Mouse (Mus musculus) macrophage (primary cell): Measurements from ENCODE around the gene Otulinl. TPM values are rescaled to one million over a fixed set of nuclear protein-coding genes. Genes with fewer than 3 reads are reported as not detected.
A peak's percentile ranks its signal among the peaks of the same experiment; 100 is the strongest.

Source experiments
- H3K27ac ChIP-seq: fragments of 350-480 bp; formaldehyde crosslinking; 2 replicates; pipeline ENCODE4 v1.9.0; 2021
- H3K36me3 ChIP-seq: fragments of 350-480 bp; formaldehyde crosslinking; 2 replicates; pipeline ENCODE4 v1.9.0; 2021; ENCODE audit errors: inconsistent target
- H3K4me3 ChIP-seq: fragments of 350-480 bp; formaldehyde crosslinking; 2 replicates; pipeline ENCODE4 v1.9.0; 2021; ENCODE audit errors: inconsistent target
- H3K79me2 ChIP-seq: fragments of 350-480 bp; formaldehyde crosslinking; 2 replicates; pipeline ENCODE4 v1.9.0; 2021; ENCODE audit errors: inconsistent target
- WGBS: methylation state at CpG from one replicate; pipeline ENCODE4 v1.1.7; 2026; ENCODE audit warnings: inconsistent platforms; ENCODE audit not compliant: missing documents; 5-methylcytosine and 5-hydroxymethylcytosine counted together
- polyA plus RNA-seq: library from polyadenylated mRNA; stranded (reverse); fragments of 250-400 nt; gene quantifications from 3 replicates; pipeline ENCODE4 v1.2.4, GENCODE M21; 2018; ENCODE audit warnings: inconsistent platforms

Gene Otulinl
- polyA plus RNA-seq, 1 experiment from 2014 or later = 61.1 TPM

GRCm38 (mm10) chr15:27697632-27698031 is 16.3 kb upstream of the Otulinl start:
- no peaks in the 10 kb centered on the region for H3K36me3 ChIP-seq
- no peaks in the 10 kb centered on the region for H3K79me2 ChIP-seq
- no peak overlapping the region for H3K4me3 ChIP-seq
- H3K27ac ChIP-seq = no peak overlapping the region
- 85% methylated on average over 5 of the region's 5 CpGs for WGBS

GRCm38 (mm10) chr15:27693235-27693634 is 11.9 kb upstream of the Otulinl start:
- Histone ChIP-seq H3K4me3 (no peak overlapping the region), H3K36me3 (no peaks in the 10 kb centered on the region), H3K79me2 (no peaks in the 10 kb centered on the region), H3K27ac (no peak overlapping the region)
- WGBS = 76% methylated on average over 10 of the region's 10 CpGs

DNA sequence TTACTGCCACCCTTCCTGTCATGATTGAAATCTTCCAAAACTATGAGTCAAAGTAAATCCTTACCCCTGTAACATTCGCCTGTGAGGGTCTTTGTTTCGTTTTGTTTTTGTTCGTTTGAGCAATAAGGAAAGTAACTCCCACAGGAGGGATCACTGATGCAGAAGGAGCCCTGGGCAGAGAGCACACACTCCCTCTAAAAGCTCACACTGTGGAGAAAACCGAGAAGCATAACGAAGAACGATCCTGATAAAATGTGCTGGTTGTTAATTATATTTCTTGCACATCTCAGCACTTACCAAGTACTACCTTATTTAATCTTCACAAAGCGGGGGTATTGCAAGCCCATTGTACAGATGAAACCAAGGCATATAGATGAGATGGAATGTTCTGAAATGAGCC is 10.8 kb upstream of the Otulinl start:
- WGBS = 92% methylated on average over 7 of the region's 7 CpGs

GRCm38 (mm10) chr15:27691213-27691612 is 9.8 kb upstream of the Otulinl start:
- no peaks in the 10 kb centered on the region for H3K79me2 ChIP-seq
- no peak overlapping the region for H3K27ac ChIP-seq
- H3K36me3 ChIP-seq = no peaks in the 10 kb centered on the region
- H3K4me3 ChIP-seq = no peak overlapping the region
- 97% methylated on average over 7 of the region's 7 CpGs for WGBS

More for the DNA sequence above, 10.8 kb upstream of the Otulinl start:
- Histone ChIP-seq H3K79me2 (no peaks in the 10 kb centered on the region), H3K36me3 (no peaks in the 10 kb centered on the region), H3K4me3 (no peak overlapping the region), H3K27ac (no peak overlapping the region)

DNA sequence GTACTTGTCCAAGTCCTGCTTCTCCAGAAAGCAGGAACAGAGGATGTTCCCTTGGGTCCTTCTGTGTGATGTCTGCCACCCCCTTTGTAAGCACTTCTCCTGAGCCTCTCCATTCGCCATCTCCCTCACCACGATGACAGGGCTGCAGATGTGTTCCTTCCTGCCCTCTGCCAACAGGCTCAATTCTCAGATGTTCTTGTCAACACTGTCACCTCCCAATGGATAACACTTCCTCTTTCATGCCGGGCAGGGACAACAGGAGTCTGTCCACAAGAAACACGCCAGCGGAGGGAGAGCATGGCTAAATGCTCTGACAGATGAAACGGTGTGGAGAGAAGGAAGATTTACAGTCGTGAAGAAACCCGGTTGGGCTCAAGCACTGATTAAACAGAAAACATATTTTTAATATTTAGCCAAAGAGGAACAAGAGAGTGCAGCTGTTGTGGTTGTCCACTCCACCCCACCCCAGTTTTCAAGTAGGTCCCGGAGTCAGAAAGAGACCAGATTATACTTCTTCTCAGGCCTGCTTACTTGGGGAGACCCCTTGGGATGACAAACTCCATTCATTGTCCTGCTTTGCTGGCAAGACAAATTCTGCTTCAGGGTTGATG is 6.8 kb upstream of the Otulinl start:
- Histone ChIP-seq H3K79me2 (no peaks in the 10 kb centered on the region), H3K4me3 (no peak overlapping the region), H3K36me3 (no peaks in the 10 kb centered on the region), H3K27ac (peak overlapping the region; percentile 54)
- WGBS = 7% methylated on average over 9 of the region's 9 CpGs

DNA sequence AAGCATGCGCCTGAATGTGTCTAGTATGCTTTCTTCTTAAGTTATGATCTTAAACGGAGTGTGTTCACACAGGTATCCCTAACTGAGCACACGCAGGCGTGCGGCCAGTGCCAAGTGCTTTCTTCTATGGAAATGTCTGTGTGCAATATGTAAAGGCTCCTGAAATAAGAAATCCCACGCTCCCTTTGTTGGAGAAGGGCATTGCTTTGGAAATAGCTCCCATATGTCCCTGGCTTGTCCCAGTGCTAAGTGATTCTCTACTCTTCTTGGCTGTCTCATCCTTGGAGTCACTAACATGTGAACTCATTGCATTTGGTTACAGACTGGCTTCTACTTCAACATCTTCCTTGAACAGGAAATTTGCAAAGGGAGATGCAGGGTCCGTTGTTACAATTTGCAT is 3.4 kb upstream of the Otulinl start:
- H3K36me3 ChIP-seq = no peaks in the 10 kb centered on the region
- peaks cover 14% of the 10 kb centered on the region for H3K79me2 ChIP-seq
- H3K4me3 ChIP-seq = no peak overlapping the region
- no peak overlapping the region for H3K27ac ChIP-seq
- 96% methylated on average over 7 of the region's 7 CpGs for WGBS

GRCm38 (mm10) chr15:27683206-27683605 is 1.8 kb upstream of the Otulinl start:
- H3K36me3 ChIP-seq = no peaks in the 10 kb centered on the region
- peaks cover 30% of the 10 kb centered on the region for H3K79me2 ChIP-seq
- WGBS = 81% methylated on average over 1 of the region's 1 CpGs
- H3K4me3 ChIP-seq = no peak overlapping the region
- no peak overlapping the region for H3K27ac ChIP-seq

DNA sequence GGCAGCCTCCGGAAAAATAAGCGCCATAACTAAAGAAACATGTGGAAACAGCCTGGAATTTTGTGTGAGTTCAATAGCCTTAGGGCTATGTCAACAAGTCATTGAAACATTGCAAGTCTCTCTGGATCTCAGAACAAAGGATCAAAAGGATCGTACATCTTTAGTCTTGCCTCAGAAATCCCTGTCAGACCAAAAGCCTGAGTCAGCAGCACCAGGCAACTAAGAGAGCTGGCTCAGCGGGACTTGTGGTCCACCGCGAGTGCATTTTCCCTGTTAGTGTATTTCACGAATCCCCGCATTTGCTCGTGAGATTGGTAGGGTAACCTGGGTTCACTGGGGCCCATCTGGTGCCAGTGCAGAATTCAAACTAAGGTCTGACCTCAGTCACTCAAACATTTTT is 1.2 kb upstream of the Otulinl start:
- no peaks in the 10 kb centered on the region for H3K36me3 ChIP-seq
- 75% methylated on average over 9 of the region's 9 CpGs for WGBS
- H3K27ac ChIP-seq = no peak overlapping the region
- no peak overlapping the region for H3K4me3 ChIP-seq
- peaks cover 36% of the 10 kb centered on the region for H3K79me2 ChIP-seq

DNA sequence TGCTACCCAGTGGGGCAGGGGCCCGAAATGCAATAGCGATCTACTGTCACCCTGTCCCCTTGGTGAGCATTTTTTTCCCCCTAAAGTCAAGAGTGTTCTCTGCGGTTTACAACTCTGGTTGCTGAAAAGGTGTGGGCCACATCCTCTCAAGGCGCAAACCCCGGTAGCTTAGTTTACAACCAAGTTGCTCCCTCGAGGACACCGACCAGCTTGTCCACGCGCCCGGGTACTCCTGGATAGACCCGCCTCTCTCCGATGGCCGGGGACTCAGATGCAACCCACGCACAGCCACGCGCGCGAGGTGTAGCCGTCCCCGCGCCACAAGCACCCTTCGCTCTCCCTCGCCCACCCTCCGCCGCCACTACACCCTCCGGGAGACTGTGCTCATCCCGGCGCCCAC is 382 bp downstream of the Otulinl start:
- peak overlapping the region; percentile 77 for H3K27ac ChIP-seq
- peak overlapping the region; percentile 77 for H3K4me3 ChIP-seq
- H3K36me3 ChIP-seq = no peaks in the 10 kb centered on the region
- 2% methylated on average over 28 of the region's 28 CpGs for WGBS
- peaks cover 52% of the 10 kb centered on the region for H3K79me2 ChIP-seq

DNA sequence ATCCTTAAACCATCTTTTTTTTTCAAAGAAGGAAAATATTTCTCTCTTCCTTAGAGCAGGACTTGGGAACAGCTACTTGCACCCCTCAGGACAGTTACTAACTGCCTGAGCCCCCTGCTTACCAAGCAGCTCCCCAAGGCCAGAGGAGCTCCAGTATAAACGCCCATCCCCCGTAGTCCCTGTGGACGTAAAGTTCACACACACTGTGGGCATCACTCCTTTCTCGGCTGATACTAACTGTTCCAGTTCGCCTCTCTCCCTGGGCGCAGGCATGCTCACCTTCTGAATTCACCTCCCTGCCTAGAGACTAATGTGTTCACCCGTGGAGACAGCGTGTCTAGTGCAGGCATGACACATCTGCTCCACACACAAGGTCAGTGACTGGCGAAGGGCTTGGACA is 2.9 kb downstream of the Otulinl start:
- Histone ChIP-seq H3K27ac (no peak overlapping the region), H3K4me3 (no peak overlapping the region), H3K36me3 (no peaks in the 10 kb centered on the region; the same call in 1 of the 2 replicates), H3K79me2 (peaks cover 77% of the 10 kb centered on the region)
- WGBS = 90% methylated on average over 9 of the region's 9 CpGs

GRCm38 (mm10) chr15:27677801-27678200 is 3.6 kb downstream of the Otulinl start:
- Histone ChIP-seq H3K79me2 (peaks cover 84% of the 10 kb centered on the region), H3K27ac (no peak overlapping the region), H3K4me3 (no peak overlapping the region), H3K36me3 (no peaks in the 10 kb centered on the region; the same call in 1 of the 2 replicates)
- WGBS = 92% methylated on average over 6 of the region's 6 CpGs

DNA sequence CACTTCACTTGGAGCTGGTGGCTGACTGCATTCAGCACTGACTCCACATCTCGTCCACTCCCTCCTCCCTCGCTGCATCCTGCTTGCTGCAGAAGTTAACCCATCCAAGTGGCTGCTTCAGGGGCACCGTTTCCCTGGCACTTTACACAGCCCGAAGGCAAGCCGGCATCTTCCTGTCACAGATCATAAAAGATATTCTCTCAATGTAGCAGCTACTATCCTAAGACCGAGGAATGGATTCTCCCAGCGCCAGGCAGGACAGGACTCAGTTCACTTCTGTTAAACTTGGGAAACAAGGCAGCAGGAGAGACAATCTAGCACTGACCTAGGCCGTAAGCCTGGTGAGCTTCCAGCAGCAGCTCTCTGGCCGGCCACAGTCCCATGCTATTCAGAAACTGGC is 5.2 kb downstream of the Otulinl start:
- H3K79me2 ChIP-seq = peaks cover 100% of the 10 kb centered on the region
- peak overlapping the region; percentile 57 for H3K27ac ChIP-seq
- H3K36me3 ChIP-seq = no peaks in the 10 kb centered on the region; the same call in 1 of the 2 replicates
- WGBS = 56% methylated on average over 9 of the region's 9 CpGs
- no peak overlapping the region for H3K4me3 ChIP-seq

DNA sequence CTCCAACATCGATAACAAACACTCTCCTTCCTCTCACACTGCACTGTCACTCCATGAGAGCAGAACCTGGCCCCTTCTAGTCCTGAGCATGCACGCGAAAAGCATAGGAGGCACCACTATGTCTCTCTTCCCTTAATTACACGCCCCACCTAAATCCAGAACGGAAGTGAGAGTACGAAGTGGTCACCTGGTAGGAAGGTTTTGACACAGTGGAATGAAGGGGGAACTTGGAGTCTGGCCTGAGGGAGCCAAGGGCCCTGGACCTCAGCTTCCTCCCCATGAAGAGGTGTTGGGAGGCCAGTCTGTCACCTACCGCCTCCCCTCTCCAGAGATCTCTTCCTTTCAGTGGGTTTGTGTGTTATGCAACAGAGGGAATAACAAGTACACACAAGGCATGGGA is 6.3 kb downstream of the Otulinl start:
- no peak overlapping the region for H3K4me3 ChIP-seq
- peak overlapping the region; percentile 57 for H3K27ac ChIP-seq
- 12% methylated on average over 7 of the region's 7 CpGs for WGBS
- H3K79me2 ChIP-seq = peaks cover 100% of the 10 kb centered on the region
- no peaks in the 10 kb centered on the region; the same call in 1 of the 2 replicates for H3K36me3 ChIP-seq

DNA sequence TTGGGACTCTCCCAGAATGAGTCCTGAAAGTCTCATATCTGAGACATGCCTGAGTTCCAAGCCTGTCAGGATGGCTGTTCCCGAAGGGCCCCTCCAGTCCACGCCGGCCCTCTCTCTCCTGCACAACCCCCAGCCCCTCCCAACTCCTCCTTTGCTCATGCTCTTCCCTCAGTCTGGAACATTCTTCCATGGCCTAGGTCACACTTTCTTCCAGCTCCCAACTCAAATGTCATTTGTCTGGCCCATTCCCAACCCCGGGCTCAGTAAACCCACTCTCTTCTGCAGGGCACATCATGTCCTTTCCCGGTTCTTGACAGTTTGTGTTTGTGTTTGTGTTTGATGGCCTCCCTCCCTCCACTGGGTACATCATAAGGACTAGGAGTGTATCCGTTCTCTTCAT is 7.3 kb downstream of the Otulinl start:
- 94% methylated on average over 6 of the region's 6 CpGs for WGBS
- H3K27ac ChIP-seq = peak overlapping the region; percentile 57
- H3K4me3 ChIP-seq = no peak overlapping the region
- H3K79me2 ChIP-seq = peaks cover 100% of the 10 kb centered on the region
- H3K36me3 ChIP-seq = no peaks in the 10 kb centered on the region; the same call in 1 of the 2 replicates

DNA sequence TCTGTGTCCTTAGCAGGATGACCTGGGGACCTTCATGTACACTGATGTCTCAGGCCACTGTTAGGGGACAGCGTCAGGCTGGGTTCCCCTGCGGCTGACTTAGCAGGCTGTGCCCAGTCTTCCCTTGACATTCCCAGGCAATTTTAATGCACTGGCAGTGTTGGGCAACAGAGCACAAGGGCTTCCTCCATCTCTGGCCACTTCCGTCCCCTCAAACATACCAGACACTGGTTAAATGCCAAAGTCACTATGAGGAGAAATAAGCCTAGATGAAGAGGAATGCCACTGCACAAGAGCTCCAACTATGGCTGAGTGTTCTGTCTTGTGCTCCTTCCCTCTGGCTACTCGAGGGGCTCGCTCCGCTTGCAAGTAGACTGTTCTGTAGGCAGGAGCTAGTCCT is 8.2 kb downstream of the Otulinl start:
- Histone ChIP-seq H3K27ac (peak overlapping the region; percentile 57), H3K4me3 (no peak overlapping the region), H3K79me2 (peaks cover 100% of the 10 kb centered on the region), H3K36me3 (no peaks in the 10 kb centered on the region; the same call in 1 of the 2 replicates)
- WGBS = 51% methylated on average over 6 of the region's 6 CpGs

DNA sequence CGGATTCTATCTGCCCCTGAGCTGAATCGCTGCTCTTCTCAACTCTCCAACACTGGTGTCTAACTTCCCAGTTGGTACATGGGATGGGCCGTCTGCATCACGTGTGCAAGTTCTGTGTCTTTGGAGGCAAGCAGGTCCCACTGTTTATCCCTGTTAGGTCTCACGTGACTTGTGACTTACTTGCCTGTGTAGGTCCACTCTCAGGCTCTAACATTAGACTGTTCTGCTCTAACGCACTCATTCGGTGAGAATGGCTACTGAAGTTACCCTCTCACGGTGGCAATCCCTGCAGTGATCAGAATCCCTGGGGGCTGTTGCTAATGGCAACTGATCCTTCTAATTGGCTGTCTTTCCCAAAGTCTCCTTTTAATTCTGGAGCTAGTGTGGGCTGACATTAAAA is 9.1 kb downstream of the Otulinl start:
- no peak overlapping the region for H3K4me3 ChIP-seq
- peaks cover 100% of the 10 kb centered on the region for H3K79me2 ChIP-seq
- no peaks in the 10 kb centered on the region; the same call in 1 of the 2 replicates for H3K36me3 ChIP-seq
- H3K27ac ChIP-seq = peak overlapping the region; percentile 57
- WGBS = 64% methylated on average over 8 of the region's 8 CpGs
